Mouse (Mus musculus): ENCODE results near the gene Rdh13.

The Rdh13 gene

GRCm38 (mm10) chr7:4445216-4445791, at the start of gene Rdh13:
TSS of gene Rdh13 (minus strand) at chr7:4445649.
- H3K27me3 ChIP-seq (ENCODE audit: insufficient read depth, low read length), result no peaks in the 10 kb centered on the region
- H3K4me3 ChIP-seq (replicated peaks; ENCODE audit: low read length), result peak within 1 kb of the TSS; percentile 94
- TF ChIP-seq POU5F1 (IDR thresholded peaks at IDR 0.05; ENCODE audit: borderline replicate concordance, low read length) (no peak), CTCF (conservative IDR thresholded peaks at IDR 0.05; ENCODE audit: low read length) (no peak), NANOG (IDR thresholded peaks at IDR 0.05; ENCODE audit: borderline replicate concordance, low read length) (no peak)
- peaks cover 47% of the 10 kb centered on the region for H3K4me1 ChIP-seq (replicated peaks; ENCODE audit: low read depth, low read length)
- H3K9me3 ChIP-seq (ENCODE audit: low read length), result no peaks in the 10 kb centered on the region
- peaks cover 43% of the 10 kb centered on the region for H3K36me3 ChIP-seq (ENCODE audit: insufficient read depth, low read length)

- Histone ChIP-seq H3K36me3 (ENCODE audit: insufficient read depth, low read length) (peaks cover 96% of the 10 kb centered on the region), H3K9me3 (ENCODE audit: low read length) (no peaks in the 10 kb centered on the region), H3K27me3 (ENCODE audit: insufficient read depth, low read length) (no peaks in the 10 kb centered on the region), H3K4me1 (replicated peaks; ENCODE audit: low read depth, low read length) (peaks cover 43% of the 10 kb centered on the region), H3K4me3 (replicated peaks; ENCODE audit: low read length) (no peak overlapping the region)
- TF ChIP-seq CTCF (conservative IDR thresholded peaks at IDR 0.05; ENCODE audit: low read length) (no peak), POU5F1 (IDR thresholded peaks at IDR 0.05; ENCODE audit: borderline replicate concordance, low read length) (no peak), NANOG (IDR thresholded peaks at IDR 0.05; ENCODE audit: borderline replicate concordance, low read length) (no peak)
Observed at GRCm38 (mm10) chr7:4493991-4494390, 48.5 kb upstream of the Rdh13 start.

GRCm38 (mm10) chr7:4492284-4493224, 47.1 kb upstream of the Rdh13 start:
- TF ChIP-seq POU5F1 (IDR thresholded peaks at IDR 0.05; ENCODE audit: borderline replicate concordance, low read length) (no peak), NANOG (IDR thresholded peaks at IDR 0.05; ENCODE audit: borderline replicate concordance, low read length) (no peak), CTCF (conservative IDR thresholded peaks at IDR 0.05; ENCODE audit: low read length) (no peak)
- H3K27me3 ChIP-seq (ENCODE audit: insufficient read depth, low read length), result no peaks in the 10 kb centered on the region
- no peak overlapping the region for H3K4me3 ChIP-seq (replicated peaks; ENCODE audit: low read length)
- peaks cover 98% of the 10 kb centered on the region for H3K36me3 ChIP-seq (ENCODE audit: insufficient read depth, low read length)
- H3K4me1 ChIP-seq (replicated peaks; ENCODE audit: low read depth, low read length), result peaks cover 28% of the 10 kb centered on the region
- H3K9me3 ChIP-seq (ENCODE audit: low read length), result no peaks in the 10 kb centered on the region

GRCm38 (mm10) chr7:4491308-4491707, 45.9 kb upstream of the Rdh13 start:
- no peaks in the 10 kb centered on the region for H3K9me3 ChIP-seq (ENCODE audit: low read length)
- H3K4me1 ChIP-seq (replicated peaks; ENCODE audit: low read depth, low read length), result peaks cover 24% of the 10 kb centered on the region; the same call in 1 of the 2 replicates
- H3K4me3 ChIP-seq (replicated peaks; ENCODE audit: low read length), result no peak overlapping the region
- H3K36me3 ChIP-seq (ENCODE audit: insufficient read depth, low read length), result peaks cover 98% of the 10 kb centered on the region
- H3K27me3 ChIP-seq (ENCODE audit: insufficient read depth, low read length), result no peaks in the 10 kb centered on the region
- TF ChIP-seq CTCF (conservative IDR thresholded peaks at IDR 0.05; ENCODE audit: low read length) (no peak), NANOG (IDR thresholded peaks at IDR 0.05; ENCODE audit: borderline replicate concordance, low read length) (no peak)

GRCm38 (mm10) chr7:4482281-4482680, 36.8 kb upstream of the Rdh13 start:
- Histone ChIP-seq H3K36me3 (ENCODE audit: insufficient read depth, low read length) (peaks cover 74% of the 10 kb centered on the region), H3K4me3 (replicated peaks; ENCODE audit: low read length) (peak overlapping the region; percentile 70), H3K4me1 (replicated peaks; ENCODE audit: low read depth, low read length) (peaks cover 59% of the 10 kb centered on the region), H3K27me3 (ENCODE audit: insufficient read depth, low read length) (no peaks in the 10 kb centered on the region), H3K9me3 (ENCODE audit: low read length) (no peaks in the 10 kb centered on the region)
- TF ChIP-seq CTCF (conservative IDR thresholded peaks at IDR 0.05; ENCODE audit: low read length) (no peak), NANOG (IDR thresholded peaks at IDR 0.05; ENCODE audit: borderline replicate concordance, low read length) (no peak), POU5F1 (IDR thresholded peaks at IDR 0.05; ENCODE audit: borderline replicate concordance, low read length) (no peak)

GRCm38 (mm10) chr7:4479674-4480073, 34.2 kb upstream of the Rdh13 start:
- Histone ChIP-seq H3K4me3 (replicated peaks; ENCODE audit: low read length) (peak overlapping the region; percentile 88; the same call in 1 of the 2 replicates), H3K36me3 (ENCODE audit: insufficient read depth, low read length) (peaks cover 48% of the 10 kb centered on the region), H3K9me3 (ENCODE audit: low read length) (no peaks in the 10 kb centered on the region), H3K27me3 (ENCODE audit: insufficient read depth, low read length) (peaks cover 20% of the 10 kb centered on the region), H3K4me1 (replicated peaks; ENCODE audit: low read depth, low read length) (peaks cover 61% of the 10 kb centered on the region)
- TF ChIP-seq NANOG (IDR thresholded peaks at IDR 0.05; ENCODE audit: borderline replicate concordance, low read length) (no peak), CTCF (conservative IDR thresholded peaks at IDR 0.05; ENCODE audit: low read length) (peak; percentile 74)

GRCm38 (mm10) chr7:4478796-4479291, 33.4 kb upstream of the Rdh13 start:
- Histone ChIP-seq H3K27me3 (ENCODE audit: insufficient read depth, low read length) (peaks cover 25% of the 10 kb centered on the region), H3K9me3 (ENCODE audit: low read length) (no peaks in the 10 kb centered on the region), H3K4me3 (replicated peaks; ENCODE audit: low read length) (peak overlapping the region; percentile 88), H3K36me3 (ENCODE audit: insufficient read depth, low read length) (peaks cover 40% of the 10 kb centered on the region), H3K4me1 (replicated peaks; ENCODE audit: low read depth, low read length) (peaks cover 58% of the 10 kb centered on the region)
- no peak for TF ChIP-seq POU5F1 (IDR thresholded peaks at IDR 0.05; ENCODE audit: borderline replicate concordance, low read length)

GRCm38 (mm10) chr7:4478021-4478795, 32.8 kb upstream of the Rdh13 start:
- H3K4me3 ChIP-seq (replicated peaks; ENCODE audit: low read length), result peak overlapping the region; percentile 88
- H3K36me3 ChIP-seq (ENCODE audit: insufficient read depth, low read length), result peaks cover 34% of the 10 kb centered on the region
- peaks cover 55% of the 10 kb centered on the region for H3K4me1 ChIP-seq (replicated peaks; ENCODE audit: low read depth, low read length)
- H3K27me3 ChIP-seq (ENCODE audit: insufficient read depth, low read length), result peaks cover 31% of the 10 kb centered on the region
- no peaks in the 10 kb centered on the region for H3K9me3 ChIP-seq (ENCODE audit: low read length)
- TF ChIP-seq CTCF (conservative IDR thresholded peaks at IDR 0.05; ENCODE audit: low read length), result no peak
- no peak for TF ChIP-seq POU5F1 (IDR thresholded peaks at IDR 0.05; ENCODE audit: borderline replicate concordance, low read length)
- no peak for TF ChIP-seq NANOG (IDR thresholded peaks at IDR 0.05; ENCODE audit: borderline replicate concordance, low read length)

All from E14TG2a.4 (cell line).